Mouse (Mus musculus): Measurements from ENCODE around the gene Ccdc82. TPM values are rescaled to one million over a fixed set of nuclear protein-coding genes. Genes with fewer than 3 reads are reported as not detected.

The Ccdc82 gene
- polyA plus RNA-seq (2012; rRNA removed) = 3.5 and 4.5 TPM in 2 replicates

DNA sequence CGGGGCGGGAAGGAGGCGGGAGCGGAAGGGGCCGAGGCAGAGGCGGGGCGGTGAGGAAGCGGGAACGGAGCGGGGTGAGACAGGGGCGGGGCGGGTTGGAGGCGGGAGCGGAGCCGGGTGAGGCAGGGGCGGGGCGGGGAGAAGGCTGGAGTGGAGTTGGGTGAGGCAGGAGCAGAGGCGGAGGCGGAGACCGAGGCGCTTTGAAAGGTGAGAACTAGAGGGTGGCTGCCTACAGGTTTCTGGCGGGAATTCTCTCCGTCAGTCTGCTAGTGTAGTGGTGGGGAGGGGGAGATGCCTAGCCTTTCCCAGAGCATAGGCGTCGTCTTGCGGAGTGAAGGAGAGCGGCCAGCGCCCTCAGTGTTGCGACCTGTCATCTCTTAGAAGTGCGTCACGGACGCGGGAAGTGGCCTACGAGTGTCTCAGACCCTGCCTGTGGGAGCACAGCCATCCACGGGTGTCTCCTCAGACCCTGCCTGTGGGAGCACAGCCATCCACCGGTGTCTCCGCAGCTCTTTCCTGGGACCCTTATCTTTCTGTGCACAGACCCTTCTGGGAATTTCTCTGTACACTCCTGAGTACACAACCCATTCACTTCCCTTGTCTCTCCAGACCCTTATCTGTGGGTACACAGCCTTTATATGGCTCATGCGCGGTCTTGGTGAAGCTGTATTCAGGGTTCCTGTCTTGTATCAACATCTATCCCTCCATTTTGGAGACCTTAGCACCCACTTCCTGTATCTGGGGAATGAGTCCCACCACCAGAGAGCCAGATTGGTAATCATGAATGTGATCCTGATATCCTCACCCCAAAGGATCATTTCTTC, at the start of gene Ccdc82:
Ccdc82 (plus strand) TSS at position 141 of the 824 bp plus-strand sequence.

DNA sequence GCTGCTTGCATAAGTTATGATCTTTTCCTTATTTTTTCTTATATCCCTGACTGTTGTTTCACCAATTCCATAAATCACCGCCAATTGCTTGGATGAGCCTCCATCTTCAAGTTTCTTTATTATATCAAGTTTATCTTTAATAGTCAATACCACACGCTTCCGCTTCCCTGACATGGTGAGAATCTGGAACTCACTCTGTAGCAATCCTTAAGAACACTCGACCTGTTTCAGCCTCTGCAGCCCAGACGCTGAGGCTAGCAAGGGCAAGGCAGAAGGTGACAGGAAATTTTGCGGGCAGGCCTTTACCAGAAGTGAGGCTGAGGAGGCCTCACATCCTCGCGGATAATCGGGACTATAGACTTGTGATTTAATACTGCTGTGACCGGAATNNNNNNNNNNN, 1.3 kb upstream of the Ccdc82 start, which contains the start of gene Jrkl:
Jrkl (minus strand) TSS at position 349 of the 400 bp plus-strand sequence.

DNA sequence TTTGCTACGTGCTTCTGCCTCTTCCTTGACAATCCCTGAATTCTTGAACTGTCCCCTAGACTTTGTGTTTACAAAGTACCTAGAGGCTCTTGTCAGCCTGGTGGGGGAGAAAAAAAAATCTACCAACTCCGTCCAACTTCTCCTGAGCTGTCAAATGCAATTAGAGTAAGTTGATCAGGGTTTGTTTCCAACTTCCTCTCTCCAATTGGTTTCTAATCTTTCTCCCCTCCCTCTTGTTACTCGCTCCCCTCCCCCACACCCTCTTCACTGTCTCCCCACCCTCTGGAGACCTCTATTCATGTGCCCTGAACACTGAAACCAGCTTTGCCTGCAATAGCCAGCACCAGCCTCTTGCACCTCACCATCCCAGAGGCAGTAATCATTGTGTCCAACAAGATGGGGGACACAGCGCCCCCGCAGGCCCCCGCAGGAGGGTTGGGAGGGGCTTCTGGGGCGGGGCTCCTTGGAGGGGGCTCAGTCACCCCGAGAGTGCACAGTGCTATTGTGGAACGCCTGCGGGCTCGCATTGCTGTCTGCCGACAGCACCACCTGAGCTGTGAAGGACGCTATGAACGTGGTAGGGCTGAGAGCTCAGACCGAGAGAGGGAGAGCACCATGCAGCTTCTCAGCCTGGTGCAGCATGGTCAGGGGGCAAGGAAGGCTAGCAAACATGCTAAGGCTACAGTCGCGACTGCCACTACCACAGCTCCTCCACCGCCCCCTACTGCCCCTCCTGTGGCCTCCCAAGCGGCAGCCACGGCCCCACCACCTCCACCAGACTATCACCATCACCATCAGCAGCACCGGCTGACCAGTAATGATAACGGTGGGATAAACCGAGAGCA, 51.1 kb downstream of the Ccdc82 start, which contains the start of gene Maml2:
Maml2 (plus strand) TSS at position 290 of the 845 bp plus-strand sequence.

Other genes with a start within 250 kb of the Ccdc82 start
- gene Jrkl, start 1.1 kb upstream of the Ccdc82 start, polyA plus RNA-seq (2012; rRNA removed) = 0.03 and 0.20 TPM in 2 replicates
- gene Maml2, start 51.0 kb downstream of the Ccdc82 start, polyA plus RNA-seq (2012; rRNA removed) = 11.2 and 14.3 TPM in 2 replicates
- gene Gm17571, start 199.8 kb downstream of the Ccdc82 start, polyA plus RNA-seq (2012; rRNA removed) = not detected in 2 replicates